Mouse (Mus musculus): ENCODE data around the gene Gopc.

DNA sequence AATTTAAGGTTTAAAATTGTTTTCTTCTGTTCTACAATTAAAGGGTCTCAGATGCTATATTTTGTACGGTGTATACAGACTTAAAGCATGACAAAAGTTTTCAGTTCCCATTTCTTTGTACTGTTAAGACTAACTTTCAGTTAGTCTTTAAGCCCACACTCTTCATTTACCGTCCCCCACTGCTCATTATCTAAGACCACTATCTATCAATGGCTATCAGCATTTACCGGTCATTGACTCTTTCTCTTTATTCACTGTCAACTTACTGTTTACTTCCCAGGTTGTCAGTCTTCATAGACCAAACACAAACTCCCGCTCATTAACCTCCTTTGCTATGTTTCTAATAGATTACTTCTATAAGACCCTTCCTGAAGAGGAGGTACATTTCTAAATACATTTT lies 5.3 kb upstream of the Gopc start:
- TF ChIP-seq CTCF (IDR thresholded peaks at IDR 0.05; ENCODE audit: low read depth) = no peak
- TF ChIP-seq EP300 (IDR thresholded peaks at IDR 0.05; ENCODE audit: low read depth) = no peak

Measured in liver, embryonic 14.5 days (tissue).